Mouse (Mus musculus): ENCODE results near the gene Psd4.

- TF ChIP-seq POLR2A (IDR thresholded peaks at IDR 0.05; ENCODE audit: insufficient read depth, low read depth, low read length) (no peak), CTCF (IDR thresholded peaks at IDR 0.05; ENCODE audit: insufficient read depth, low read depth, low read length) (no peak)
Observed at GRCm38 (mm10) chr2:24344619-24345018, 22.8 kb upstream of the Psd4 start.
